Mouse (Mus musculus) testis, adult 2 months (tissue): ENCODE results near the gene Rgs5. TPM values are rescaled to one million over a fixed set of nuclear protein-coding genes. Genes with fewer than 3 reads are reported as not detected.

Source experiments
- H3K27ac ChIP-seq: fragments of 200-500 bp; 2 replicates; pipeline ENCODE4 v1.5.1; 2012; ENCODE audit warnings: low read depth, low read length; ENCODE audit not compliant: control insufficient read depth, insufficient read depth
- H3K27me3 ChIP-seq: fragments of 200-500 bp; 2 replicates; pipeline ENCODE4 v1.6.1; 2012; ENCODE audit warnings: mild to moderate bottlenecking, low read length, moderate library complexity; ENCODE audit not compliant: control insufficient read depth, insufficient read depth
- H3K36me3 ChIP-seq: fragments of 200-500 bp; 2 replicates; pipeline ENCODE4 v1.6.1; 2012; ENCODE audit warnings: mild to moderate bottlenecking, low read length; ENCODE audit not compliant: control insufficient read depth, insufficient read depth
- H3K4me1 ChIP-seq: fragments of 200-500 bp; 2 replicates; pipeline ENCODE4 v1.6.1; 2012; ENCODE audit warnings: low read length; ENCODE audit not compliant: control insufficient read depth, insufficient read depth
- H3K4me3 ChIP-seq: fragments of 200-500 bp; 2 replicates; pipeline ENCODE4 v1.5.1; 2012; ENCODE audit warnings: low read depth, mild to moderate bottlenecking, low read length, moderate library complexity, mixed read lengths; ENCODE audit not compliant: control insufficient read depth
- CTCF ChIP-seq: fragments of 200-500 bp; IDR thresholded peaks from 2 replicates; pipeline ENCODE4 v1.5.1; 2012; ENCODE audit warnings: low read depth, mild to moderate bottlenecking, inconsistent platforms, low read length, moderate library complexity; ENCODE audit not compliant: control insufficient read depth, insufficient read depth, insufficient replicate concordance
- POLR2A ChIP-seq: fragments of 200-500 bp; IDR thresholded peaks from 2 replicates; pipeline ENCODE4 v1.6.1; 2012; ENCODE audit warnings: low read depth, mild to moderate bottlenecking, inconsistent platforms, low read length, moderate library complexity; ENCODE audit not compliant: control insufficient read depth
- polyA plus RNA-seq: library from polyadenylated mRNA; depleted of rRNA; stranded (reverse); fragments of >200 nt; gene quantifications from 2 replicates; pipeline ENCODE4 v1.2.3, GENCODE M21; 2012; rRNA removed

Rgs5 gene
- polyA plus RNA-seq, 1 experiment, result 1.8 TPM

GRCm38 (mm10) chr1:169721836-169722235 is 66.5 kb downstream of the Rgs5 start:
- Histone ChIP-seq H3K36me3 (no peaks in the 10 kb centered on the region), H3K27ac (no peak overlapping the region), H3K4me1 (no peaks in the 10 kb centered on the region), H3K4me3 (no peak overlapping the region), H3K27me3 (no peaks in the 10 kb centered on the region)
- TF ChIP-seq CTCF (no peak), POLR2A (no peak)

- no peaks in the 10 kb centered on the region for H3K27me3 ChIP-seq
- H3K27ac ChIP-seq, result no peak overlapping the region
- no peaks in the 10 kb centered on the region for H3K4me1 ChIP-seq
- TF ChIP-seq POLR2A (no peak), CTCF (no peak)
- H3K36me3 ChIP-seq, result no peaks in the 10 kb centered on the region
- H3K4me3 ChIP-seq, result no peak overlapping the region
Measured at GRCm38 (mm10) chr1:169726319-169726718, 71.0 kb downstream of the Rgs5 start.

- Histone ChIP-seq H3K27ac (no peak overlapping the region), H3K27me3 (no peaks in the 10 kb centered on the region), H3K4me3 (no peak overlapping the region), H3K4me1 (no peaks in the 10 kb centered on the region), H3K36me3 (no peaks in the 10 kb centered on the region)
- TF ChIP-seq POLR2A (no peak), CTCF (no peak)
Measured at GRCm38 (mm10) chr1:169730599-169731100, 75.3 kb downstream of the Rgs5 start.

GRCm38 (mm10) chr1:169736139-169736538 is 80.8 kb downstream of the Rgs5 start:
- H3K27ac ChIP-seq, result no peak overlapping the region
- H3K36me3 ChIP-seq, result no peaks in the 10 kb centered on the region
- TF ChIP-seq POLR2A, result no peak
- no peak for TF ChIP-seq CTCF
- H3K4me3 ChIP-seq, result no peak overlapping the region
- no peaks in the 10 kb centered on the region for H3K27me3 ChIP-seq
- no peaks in the 10 kb centered on the region for H3K4me1 ChIP-seq

- no peaks in the 10 kb centered on the region for H3K4me1 ChIP-seq
- H3K4me3 ChIP-seq, result no peak overlapping the region
- H3K27ac ChIP-seq, result no peak overlapping the region
- TF ChIP-seq POLR2A (no peak), CTCF (no peak)
- no peaks in the 10 kb centered on the region for H3K27me3 ChIP-seq
- no peaks in the 10 kb centered on the region for H3K36me3 ChIP-seq
Measured at GRCm38 (mm10) chr1:169737231-169737630, 81.9 kb downstream of the Rgs5 start.

- Histone ChIP-seq H3K4me3 (no peak overlapping the region), H3K4me1 (no peaks in the 10 kb centered on the region), H3K36me3 (no peaks in the 10 kb centered on the region), H3K27me3 (no peaks in the 10 kb centered on the region), H3K27ac (no peak overlapping the region)
- TF ChIP-seq CTCF (no peak), POLR2A (no peak)
Measured at GRCm38 (mm10) chr1:169741147-169741546, 85.8 kb downstream of the Rgs5 start.

Other genes with a start within 250 kb of the Rgs5 start
- 13.2 and 18.3 TPM in 2 replicates for gene Nuf2, start 124.0 kb upstream of the Rgs5 start, polyA plus RNA-seq
- gene Rgs4, start 92.1 kb downstream of the Rgs5 start, polyA plus RNA-seq, result 0.49 and 0.53 TPM in 2 replicates